Mouse (Mus musculus) erythroid progenitor cell, adult 5-6 weeks (primary cell): ENCODE data around the gene Nup210l. TPM values are rescaled to one million over a fixed set of nuclear protein-coding genes. Genes with fewer than 3 reads are reported as not detected.

Experiments used
- ATAC-seq: replicated peaks from 2 replicates; pipeline ENCODE4 v1.8.0; 2016; ENCODE audit warnings: moderate number of reproducible peaks, mild to moderate bottlenecking, moderate TSS enrichment, inconsistent platforms; ENCODE audit not compliant: poor library complexity, low FRiP score, severe bottlenecking
- total RNA-seq, 2 experiments: library from RNA; stranded (forward) in 1 of 2; stranded (reverse) in 1 of 2; fragments of 150-400 nt in 1 of 2; fragments of 186-747, 209-891 nt in 1 of 2; gene quantifications; 2 replicates each; pipeline versions ENCODE4 v1.2.3 to v1.2.4; 2015 to 2017; ENCODE audit warnings: low replicate concordance in 2 of 2

The Nup210l gene
- total RNA-seq, 2 experiments from 2014 or later, result not detected

GRCm38 (mm10) chr3:90213956-90214684 lies 110.2 kb downstream of the Nup210l start:
- peak; percentile 36 for ATAC-seq

- ATAC-seq, result no peak
Measured at GRCm38 (mm10) chr3:90215825-90216380, 112.0 kb downstream of the Nup210l start.

- ATAC-seq, result peak; percentile 74
Measured at GRCm38 (mm10) chr3:90220088-90220487, 116.2 kb downstream of the Nup210l start.

- peak; percentile 84 for ATAC-seq
Measured at GRCm38 (mm10) chr3:90220531-90220951, 116.6 kb downstream of the Nup210l start.

GRCm38 (mm10) chr3:90221123-90221522 lies 117.2 kb downstream of the Nup210l start:
- no peak for ATAC-seq

GRCm38 (mm10) chr3:90222455-90222854 lies 118.5 kb downstream of the Nup210l start:
- no peak for ATAC-seq

GRCm38 (mm10) chr3:90222941-90223340 lies 119.0 kb downstream of the Nup210l start:
- ATAC-seq, result no peak

GRCm38 (mm10) chr3:90224331-90224730 lies 120.4 kb downstream of the Nup210l start:
- ATAC-seq, result no peak

- no peak for ATAC-seq
Measured at GRCm38 (mm10) chr3:90231075-90231474, 127.1 kb downstream of the Nup210l start.

GRCm38 (mm10) chr3:90231507-90232333 lies 127.8 kb downstream of the Nup210l start, which contains the start of gene Jtb:
Gene Jtb (plus strand): TSS chr3:90231597.
- peak; percentile 84 for ATAC-seq

GRCm38 (mm10) chr3:90241251-90241650 lies 137.3 kb downstream of the Nup210l start:
- ATAC-seq, result no peak

GRCm38 (mm10) chr3:90241669-90242358 lies 137.9 kb downstream of the Nup210l start:
- peak; percentile 55; the same call in 1 of the 2 replicates for ATAC-seq

GRCm38 (mm10) chr3:90242984-90243775 lies 139.2 kb downstream of the Nup210l start, which contains the start of gene Creb3l4:
Gene Creb3l4 (minus strand): TSS chr3:90243512.
- no peak for ATAC-seq

GRCm38 (mm10) chr3:90245406-90245805 lies 141.5 kb downstream of the Nup210l start:
- no peak for ATAC-seq

- ATAC-seq, result peak; percentile 48
Measured at GRCm38 (mm10) chr3:90247630-90247959, 143.7 kb downstream of the Nup210l start.

GRCm38 (mm10) chr3:90247960-90248745 lies 144.2 kb downstream of the Nup210l start, which contains the start of gene Slc39a1:
Gene Slc39a1 (plus strand): TSS chr3:90248172.
- peak; percentile 95 for ATAC-seq

GRCm38 (mm10) chr3:90248746-90249100 lies 144.8 kb downstream of the Nup210l start:
- ATAC-seq, result no peak

GRCm38 (mm10) chr3:90250791-90251190 lies 146.9 kb downstream of the Nup210l start:
- ATAC-seq, result no peak
